Mouse (Mus musculus) ES-E14 (cell line): ENCODE measurements at regions not wholly inside any gene's neighbourhood (a gene's known extent, or its start where the extent isn't known, plus 50 kb on each side); places are given as distances from the start of the nearest gene placed in this dataset.

Experiments used
- CHD2 ChIP-seq: IDR thresholded peaks from 2 replicates; pipeline ENCODE4 v1.6.1; 2014; ENCODE audit warnings: mild to moderate bottlenecking, low read depth, low read length, inconsistent platforms
- HCFC1 ChIP-seq: IDR thresholded peaks from 2 replicates; pipeline ENCODE4 v1.6.1; 2012; ENCODE audit warnings: low read length, inconsistent platforms, borderline replicate concordance; ENCODE audit not compliant: insufficient read depth
- MAFK ChIP-seq: IDR thresholded peaks from 2 replicates; pipeline ENCODE4 v1.6.1; 2014; ENCODE audit warnings: mild to moderate bottlenecking, low read depth, low read length, inconsistent platforms; ENCODE audit not compliant: insufficient read depth
- ZC3H11A ChIP-seq: IDR thresholded peaks from 2 replicates; pipeline ENCODE4 v1.6.1; 2012; ENCODE audit warnings: low read depth, mild to moderate bottlenecking, inconsistent platforms, low read length, borderline replicate concordance
- ZNF384 ChIP-seq: IDR thresholded peaks from 2 replicates; pipeline ENCODE4 v1.6.1; 2012; ENCODE audit warnings: low read depth, low read length, inconsistent platforms

DNA sequence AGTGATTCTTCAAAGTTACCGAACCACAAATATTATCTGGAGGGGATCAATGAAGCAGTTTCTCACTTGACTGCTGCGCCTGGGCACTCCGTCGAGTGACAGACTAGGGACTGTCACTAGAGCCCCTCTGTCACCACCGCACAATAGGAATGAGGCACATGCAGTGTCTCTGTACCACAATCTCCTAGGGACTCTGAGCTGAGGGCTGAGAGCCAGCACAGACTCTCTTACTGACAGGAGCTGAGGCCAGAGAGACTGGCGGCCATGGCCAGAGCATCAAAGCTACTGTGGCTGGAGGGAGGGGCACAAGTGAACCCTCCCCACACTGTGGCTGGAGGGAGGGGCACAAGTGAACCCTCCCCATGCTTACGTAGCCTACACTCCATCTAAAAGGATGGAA, 173.7 kb downstream of the Bmp7 start:
- TF ChIP-seq CHD2 (no peak), MAFK (no peak), ZC3H11A (no peak), HCFC1 (no peak), ZNF384 (no peak)
